Mouse (Mus musculus) embryonic fibroblast, embryonic 13.5 days (primary cell): ENCODE data around the gene Necab3.

ENCODE experiments used
- CTCF ChIP-seq: IDR thresholded peaks from 2 replicates; pipeline ENCODE4 v1.5.1; 2011; ENCODE audit warnings: mild to moderate bottlenecking, control low read depth, low read length, moderate library complexity, borderline replicate concordance; ENCODE audit not compliant: insufficient read depth
- POLR2A ChIP-seq: IDR thresholded peaks from 2 replicates; pipeline ENCODE4 v1.6.1; 2011; ENCODE audit warnings: low read depth, mild to moderate bottlenecking, control low read depth, low read length, moderate library complexity

DNA sequence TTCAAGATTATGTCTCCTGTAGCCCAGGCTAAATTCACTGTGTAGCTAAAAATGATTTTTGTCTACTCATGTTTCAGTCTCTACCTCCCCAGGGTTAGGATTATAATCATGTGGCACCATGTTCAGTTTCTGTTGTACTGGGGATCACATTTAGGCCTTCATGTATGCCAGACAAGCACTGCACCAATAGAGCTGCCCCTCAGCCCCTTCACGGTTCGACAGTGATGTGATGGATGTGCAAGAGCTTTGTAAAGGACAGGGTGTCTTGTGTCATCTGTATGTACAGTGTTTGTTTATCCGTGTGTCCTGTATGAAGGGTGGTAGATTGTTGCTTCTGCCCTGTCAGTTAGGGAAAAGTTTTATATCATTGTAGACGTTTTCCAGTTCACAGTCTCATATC, 50.2 kb downstream of the Necab3 start:
- TF ChIP-seq POLR2A (no peak), CTCF (no peak)
